Mouse (Mus musculus) kidney, adult 9 months (tissue): ENCODE measurements around the gene Gm10283.
A peak's percentile ranks its signal among the peaks of the same experiment; 100 is the strongest.

Source experiments
- DNase-seq: peaks from one replicate; pipeline ENCODE4 v3.0.0; 2022

Gm10283 gene

GRCm38 (mm10) chr8:60503098-60503497 is at the start of gene Gm10283:
Gene Gm10283, minus strand, starts transcription at chr8:60503198.
- no peak for DNase-seq

GRCm38 (mm10) chr8:60534945-60535344 is 31.9 kb upstream of the Gm10283 start:
- peak; percentile 40 for DNase-seq

DNA sequence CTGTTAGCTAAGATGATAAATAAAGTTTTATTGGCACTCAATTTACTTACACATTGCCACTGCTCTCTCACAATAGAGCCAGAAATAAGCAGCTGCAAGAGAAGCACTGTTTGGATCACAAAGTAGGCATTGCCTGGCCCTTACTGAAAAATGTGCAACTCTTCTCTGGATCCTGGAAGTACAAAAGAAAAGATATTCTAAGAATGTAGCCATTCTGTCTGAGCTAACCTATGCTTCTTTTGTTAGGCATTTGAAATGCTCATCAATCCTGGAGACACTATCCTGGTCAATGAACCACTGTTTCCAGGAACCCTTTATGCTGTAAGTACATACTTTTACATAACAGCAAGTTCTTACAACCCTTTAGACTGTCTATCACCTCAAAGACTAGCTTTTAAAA is 15.3 kb upstream of the Gm10283 start:
- DNase-seq, result no peak

DNA sequence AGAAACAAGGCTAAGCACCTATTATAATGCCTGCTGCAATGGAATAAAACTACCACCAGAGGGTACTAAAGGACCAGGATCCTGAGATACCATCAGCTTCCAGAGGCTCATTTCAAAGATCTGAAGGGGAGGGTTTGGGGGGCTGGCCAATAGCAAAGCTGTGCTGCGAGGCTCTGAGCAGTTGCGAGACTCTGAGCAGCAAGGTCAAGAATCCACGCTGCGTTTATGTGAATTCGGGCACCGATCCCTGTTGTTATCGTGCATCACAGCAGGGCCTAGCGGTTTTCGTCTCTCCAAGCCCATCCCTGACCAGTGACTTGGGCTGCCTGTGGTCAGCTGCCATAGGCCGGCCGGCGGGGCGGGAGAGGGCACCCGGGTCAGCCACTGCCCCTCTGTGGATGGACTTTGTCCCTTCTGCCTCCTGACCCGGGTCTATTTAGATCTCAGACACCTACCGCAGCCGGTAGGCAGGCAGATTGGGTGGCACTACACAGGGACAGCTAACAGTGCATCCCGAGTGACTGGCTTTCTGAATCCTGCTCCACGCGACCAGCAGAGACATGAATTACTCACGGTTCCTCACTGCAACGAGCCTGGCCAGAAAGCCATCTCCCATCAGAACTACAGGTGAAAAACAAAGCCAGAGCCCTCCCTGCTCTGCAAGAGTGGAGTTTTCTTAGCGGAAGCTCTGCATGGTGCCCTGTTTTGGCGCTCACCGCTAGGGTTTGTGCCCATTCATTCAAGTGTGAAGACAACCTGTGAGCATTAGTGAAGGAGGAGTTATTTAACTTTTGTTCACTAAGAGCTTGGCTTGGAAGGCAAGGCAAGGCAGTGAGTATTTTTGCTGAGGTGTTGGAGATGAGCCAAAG is 2.9 kb upstream of the Gm10283 start, which contains the start of gene Aadat:
Gene Aadat (plus strand): TSS at position 280 of the 869 bp plus-strand sequence.
- peak; percentile 90 for DNase-seq

GRCm38 (mm10) chr8:60495046-60495445 is 8.0 kb downstream of the Gm10283 start:
- peak; percentile 89 for DNase-seq

DNA sequence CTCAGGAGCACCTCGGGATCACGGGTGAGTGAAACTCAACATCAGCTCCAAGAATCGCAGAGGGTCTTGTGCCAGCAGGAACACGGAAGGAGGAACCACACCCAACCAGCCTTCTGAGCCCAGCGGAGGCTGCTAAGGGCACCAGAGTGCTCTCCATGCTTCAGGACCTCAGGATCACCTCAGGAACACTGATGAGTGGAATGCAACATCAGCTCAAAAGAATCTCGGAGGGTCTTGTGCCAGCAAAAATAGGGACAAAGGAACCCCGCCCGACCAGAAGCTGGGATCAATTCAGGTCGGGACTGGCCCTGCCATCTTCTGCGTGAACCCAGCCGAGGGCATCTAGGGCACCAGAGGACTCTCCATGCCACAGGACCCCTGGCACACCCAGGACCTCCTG is 8.4 kb downstream of the Gm10283 start:
- DNase-seq, result peak; percentile 51

- DNase-seq, result peak; percentile 92
These were observed 10.5 kb downstream of the Gm10283 start for GRCm38 (mm10) chr8:60492471-60492870.

DNA sequence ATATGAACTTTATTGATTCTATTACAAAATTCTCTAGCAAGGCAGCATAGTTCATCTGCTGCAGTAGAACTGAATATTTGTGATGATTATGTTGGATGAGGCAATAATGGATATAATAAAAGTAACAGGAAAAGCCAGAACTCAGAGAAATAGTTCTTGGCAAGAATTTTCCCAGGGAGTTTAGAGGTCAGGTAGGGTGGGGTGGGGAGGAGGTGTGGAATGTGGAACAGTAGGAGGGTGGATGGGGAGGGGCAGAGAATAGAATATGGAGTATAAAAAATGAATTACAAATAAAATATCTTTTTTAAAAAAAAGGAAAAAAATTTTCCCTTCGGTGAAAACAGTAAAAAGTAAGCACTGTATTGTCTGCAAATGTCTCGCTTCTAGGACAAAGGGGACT is 11.1 kb downstream of the Gm10283 start:
- peak; percentile 53 for DNase-seq

GRCm38 (mm10) chr8:60490147-60490546 is 12.9 kb downstream of the Gm10283 start:
- peak; percentile 86 for DNase-seq

DNA sequence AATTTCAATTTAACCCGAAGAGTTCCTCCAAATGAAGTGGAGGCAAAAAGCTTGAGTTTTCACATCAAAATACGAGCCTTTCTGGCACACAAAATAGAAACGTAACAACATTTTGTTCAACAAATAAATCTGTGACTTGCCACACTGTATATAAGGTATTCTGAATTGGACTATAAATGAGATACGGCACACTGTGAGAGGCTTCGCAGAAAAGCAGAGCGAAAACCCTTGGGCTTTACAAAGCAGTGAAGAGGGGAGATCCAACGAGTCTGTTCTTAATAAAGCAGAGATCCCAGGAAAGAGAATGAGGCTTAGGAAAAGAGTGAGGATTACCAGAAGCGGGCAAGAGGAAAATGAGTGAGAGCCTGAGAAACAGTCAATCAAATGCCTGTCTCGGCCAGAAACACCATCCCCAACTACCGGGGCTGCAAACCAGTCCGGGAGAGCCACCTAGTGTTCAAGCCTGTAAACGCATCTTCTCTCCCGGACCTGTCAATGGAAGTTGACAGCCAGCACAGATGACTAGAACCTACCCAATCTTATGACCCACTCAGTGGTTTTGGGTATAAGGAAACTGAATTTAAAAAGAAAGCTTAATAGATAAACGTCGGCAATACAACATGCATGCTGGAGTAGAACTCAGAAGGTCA is 36.2 kb downstream of the Gm10283 start:
- DNase-seq, result peak; percentile 80

- no peak for DNase-seq
These were observed 53.7 kb downstream of the Gm10283 start for GRCm38 (mm10) chr8:60449296-60449695.

GRCm38 (mm10) chr8:60444989-60445388 is 58.0 kb downstream of the Gm10283 start:
- peak; percentile 13 for DNase-seq

GRCm38 (mm10) chr8:60438557-60438956 is 64.4 kb downstream of the Gm10283 start:
- no peak for DNase-seq

DNA sequence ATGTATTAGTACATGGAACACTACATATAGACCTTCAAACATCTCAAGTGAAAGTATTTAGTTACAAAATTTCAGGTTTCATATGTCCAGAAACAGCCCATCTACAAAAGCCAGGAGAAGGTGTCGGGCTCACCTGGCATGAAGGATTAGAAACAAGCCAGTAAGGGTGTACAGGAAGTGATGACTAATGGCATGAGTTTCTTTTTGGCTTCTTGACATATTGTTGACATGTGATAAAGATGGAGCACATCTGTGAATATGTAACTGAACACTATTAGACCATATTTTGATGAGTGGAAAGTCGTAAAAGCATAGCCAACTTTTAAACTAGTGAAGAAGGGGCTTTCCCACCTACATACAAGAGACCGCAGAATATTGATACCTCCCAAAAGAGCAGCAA is 66.1 kb downstream of the Gm10283 start:
- DNase-seq, result no peak

DNA sequence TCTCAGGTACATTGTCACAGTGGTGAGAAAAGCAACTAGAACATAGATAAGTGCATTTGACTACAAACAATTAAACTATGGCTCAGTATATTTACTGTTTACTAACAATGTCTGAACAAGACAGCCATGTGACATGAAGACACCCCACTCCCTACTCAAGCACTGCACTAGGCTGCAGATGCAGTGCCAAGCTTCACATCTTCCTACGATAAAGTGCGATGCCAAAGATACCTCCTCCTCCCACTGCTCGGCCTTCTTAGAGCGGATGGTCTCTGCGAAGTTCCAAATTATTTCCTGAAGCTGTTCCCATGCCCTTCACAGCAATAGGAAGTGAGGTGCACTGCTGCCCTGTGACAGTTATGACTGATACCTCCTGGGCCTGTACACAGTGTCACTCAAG is 70.3 kb downstream of the Gm10283 start:
- DNase-seq, result no peak

GRCm38 (mm10) chr8:60406358-60406757 is 96.6 kb downstream of the Gm10283 start:
- DNase-seq, result no peak

GRCm38 (mm10) chr8:60404994-60405548 is 97.9 kb downstream of the Gm10283 start:
- no peak for DNase-seq

GRCm38 (mm10) chr8:60393675-60394074 is 109.3 kb downstream of the Gm10283 start:
- no peak for DNase-seq

GRCm38 (mm10) chr8:60386589-60386988 is 116.4 kb downstream of the Gm10283 start:
- no peak for DNase-seq
